Mouse (Mus musculus) macrophage (primary cell): ENCODE results near the gene Emc9. TPM values are rescaled to one million over a fixed set of nuclear protein-coding genes. Genes with fewer than 3 reads are reported as not detected.

ENCODE experiments used
- H3K27ac ChIP-seq: fragments of 350-480 bp; formaldehyde crosslinking; 2 replicates; pipeline ENCODE4 v1.9.0; 2021
- H3K36me3 ChIP-seq: fragments of 350-480 bp; formaldehyde crosslinking; 2 replicates; pipeline ENCODE4 v1.9.0; 2021; ENCODE audit errors: inconsistent target
- H3K4me3 ChIP-seq: fragments of 350-480 bp; formaldehyde crosslinking; 2 replicates; pipeline ENCODE4 v1.9.0; 2021; ENCODE audit errors: inconsistent target
- H3K79me2 ChIP-seq: fragments of 350-480 bp; formaldehyde crosslinking; 2 replicates; pipeline ENCODE4 v1.9.0; 2021; ENCODE audit errors: inconsistent target
- WGBS: methylation state at CpG from one replicate; pipeline ENCODE4 v1.1.7; 2026; ENCODE audit warnings: inconsistent platforms; ENCODE audit not compliant: missing documents; 5-methylcytosine and 5-hydroxymethylcytosine counted together
- polyA plus RNA-seq: library from polyadenylated mRNA; stranded (reverse); fragments of 250-400 nt; gene quantifications from 3 replicates; pipeline ENCODE4 v1.2.4, GENCODE M21; 2018; ENCODE audit warnings: inconsistent platforms

Gene Emc9
- polyA plus RNA-seq, 1 experiment from 2014 or later: 11.9 TPM

GRCm38 (mm10) chr14:55603633-55604576, 18.8 kb upstream of the Emc9 start:
- peak overlapping the region; percentile 96 for H3K27ac ChIP-seq
- peaks cover 64% of the 10 kb centered on the region for H3K36me3 ChIP-seq
- peaks cover 66% of the 10 kb centered on the region for H3K79me2 ChIP-seq
- H3K4me3 ChIP-seq: peak overlapping the region; percentile 79
- 0% methylated on average over 19 of the region's 19 CpGs for WGBS

- peaks cover 64% of the 10 kb centered on the region for H3K36me3 ChIP-seq
- 54% methylated on average over 7 of the region's 7 CpGs for WGBS
- H3K79me2 ChIP-seq: peaks cover 66% of the 10 kb centered on the region
- peak within 1 kb of the TSS; percentile 96 for H3K27ac ChIP-seq
- H3K4me3 ChIP-seq: peak within 1 kb of the TSS; percentile 79
Observed at GRCm38 (mm10) chr14:55603271-55603632, 18.1 kb upstream of the Emc9 start, which contains the start of gene Irf9. TSS of gene Irf9 (plus strand) at chr14:55603571.

GRCm38 (mm10) chr14:55598521-55599390, 13.7 kb upstream of the Emc9 start:
- Histone ChIP-seq H3K36me3 (peaks cover 78% of the 10 kb centered on the region), H3K27ac (no peak overlapping the region), H3K79me2 (peaks cover 65% of the 10 kb centered on the region), H3K4me3 (no peak overlapping the region)
- 93% methylated on average over 18 of the region's 21 CpGs for WGBS

- WGBS: 95% methylated on average over 13 of the region's 13 CpGs
- peaks cover 67% of the 10 kb centered on the region for H3K36me3 ChIP-seq
- no peak overlapping the region for H3K27ac ChIP-seq
- H3K79me2 ChIP-seq: peaks cover 61% of the 10 kb centered on the region
- no peak overlapping the region for H3K4me3 ChIP-seq
Observed at GRCm38 (mm10) chr14:55596036-55596690, 11.1 kb upstream of the Emc9 start.

- Histone ChIP-seq H3K4me3 (peak overlapping the region; percentile 97), H3K79me2 (peaks cover 86% of the 10 kb centered on the region), H3K27ac (peak overlapping the region; percentile 17), H3K36me3 (peaks cover 49% of the 10 kb centered on the region)
- WGBS: 5% methylated on average over 16 of the region's 16 CpGs
Observed at GRCm38 (mm10) chr14:55592226-55592625, 7.1 kb upstream of the Emc9 start.

- H3K79me2 ChIP-seq: peaks cover 78% of the 10 kb centered on the region
- H3K27ac ChIP-seq: peak within 1 kb of the TSS; percentile 98
- H3K36me3 ChIP-seq: peaks cover 44% of the 10 kb centered on the region
- peak within 1 kb of the TSS; percentile 97 for H3K4me3 ChIP-seq
- 1% methylated on average over 30 of the region's 33 CpGs for WGBS
Observed at GRCm38 (mm10) chr14:55591331-55591891, 6.3 kb upstream of the Emc9 start, which contains the start of gene Rnf31. TSS of gene Rnf31 (plus strand) at chr14:55591708.

- Histone ChIP-seq H3K27ac (peak within 1 kb of the TSS; percentile 98), H3K4me3 (peak within 1 kb of the TSS; percentile 97), H3K36me3 (peaks cover 38% of the 10 kb centered on the region), H3K79me2 (peaks cover 72% of the 10 kb centered on the region)
- under 1% methylated on average over 21 of the region's 22 CpGs for WGBS
Observed at GRCm38 (mm10) chr14:55590748-55591330, 5.7 kb upstream of the Emc9 start, which contains the start of gene Psme2. TSS of gene Psme2 (minus strand) at chr14:55591113.

GRCm38 (mm10) chr14:55589771-55590448, 4.8 kb upstream of the Emc9 start:
- peaks cover 63% of the 10 kb centered on the region for H3K79me2 ChIP-seq
- peak overlapping the region; percentile 98 for H3K27ac ChIP-seq
- H3K4me3 ChIP-seq: peak overlapping the region; percentile 97
- peaks cover 29% of the 10 kb centered on the region for H3K36me3 ChIP-seq
- 64% methylated on average over 11 of the region's 11 CpGs for WGBS

- Histone ChIP-seq H3K4me3 (no peak overlapping the region), H3K79me2 (peaks cover 60% of the 10 kb centered on the region), H3K36me3 (peaks cover 23% of the 10 kb centered on the region), H3K27ac (no peak overlapping the region)
- 87% methylated on average over 3 of the region's 5 CpGs for WGBS
Observed at GRCm38 (mm10) chr14:55589271-55589670, 4.2 kb upstream of the Emc9 start.

- Histone ChIP-seq H3K27ac (peak overlapping the region; percentile 43), H3K4me3 (no peak overlapping the region), H3K79me2 (peaks cover 34% of the 10 kb centered on the region), H3K36me3 (peaks cover 30% of the 10 kb centered on the region)
- 66% methylated on average over 2 of the region's 2 CpGs for WGBS
Observed at GRCm38 (mm10) chr14:55586149-55586548, 1.0 kb upstream of the Emc9 start.

- H3K4me3 ChIP-seq: peak overlapping the region; percentile 70; the same call in 1 of the 2 replicates
- H3K36me3 ChIP-seq: peaks cover 35% of the 10 kb centered on the region
- WGBS: 60% methylated on average over 6 of the region's 6 CpGs
- peak overlapping the region; percentile 43 for H3K27ac ChIP-seq
- H3K79me2 ChIP-seq: peaks cover 32% of the 10 kb centered on the region
Observed at GRCm38 (mm10) chr14:55585566-55585960, 461 bp upstream of the Emc9 start.

GRCm38 (mm10) chr14:55584303-55584701, 800 bp downstream of the Emc9 start:
- Histone ChIP-seq H3K36me3 (peaks cover 47% of the 10 kb centered on the region), H3K27ac (peak overlapping the region; percentile 17), H3K79me2 (peaks cover 31% of the 10 kb centered on the region), H3K4me3 (peak overlapping the region; percentile 70)
- 23% methylated on average over 5 of the region's 5 CpGs for WGBS
